Mouse (Mus musculus) kidney, postnatal 10 days (tissue): ENCODE measurements around the gene Usp22.
A peak's percentile ranks its signal among the peaks of the same experiment; 100 is the strongest.
"Not testable (repeated sequence)": the region's sequence is repeated elsewhere in the genome, so short reads cannot be mapped to it uniquely, and the experiment has no call there.

Source experiments
- DNase-seq: peaks from one replicate; pipeline ENCODE4 v3.0.0; 2021; ENCODE audit warnings: mixed read lengths

Usp22 gene

DNA sequence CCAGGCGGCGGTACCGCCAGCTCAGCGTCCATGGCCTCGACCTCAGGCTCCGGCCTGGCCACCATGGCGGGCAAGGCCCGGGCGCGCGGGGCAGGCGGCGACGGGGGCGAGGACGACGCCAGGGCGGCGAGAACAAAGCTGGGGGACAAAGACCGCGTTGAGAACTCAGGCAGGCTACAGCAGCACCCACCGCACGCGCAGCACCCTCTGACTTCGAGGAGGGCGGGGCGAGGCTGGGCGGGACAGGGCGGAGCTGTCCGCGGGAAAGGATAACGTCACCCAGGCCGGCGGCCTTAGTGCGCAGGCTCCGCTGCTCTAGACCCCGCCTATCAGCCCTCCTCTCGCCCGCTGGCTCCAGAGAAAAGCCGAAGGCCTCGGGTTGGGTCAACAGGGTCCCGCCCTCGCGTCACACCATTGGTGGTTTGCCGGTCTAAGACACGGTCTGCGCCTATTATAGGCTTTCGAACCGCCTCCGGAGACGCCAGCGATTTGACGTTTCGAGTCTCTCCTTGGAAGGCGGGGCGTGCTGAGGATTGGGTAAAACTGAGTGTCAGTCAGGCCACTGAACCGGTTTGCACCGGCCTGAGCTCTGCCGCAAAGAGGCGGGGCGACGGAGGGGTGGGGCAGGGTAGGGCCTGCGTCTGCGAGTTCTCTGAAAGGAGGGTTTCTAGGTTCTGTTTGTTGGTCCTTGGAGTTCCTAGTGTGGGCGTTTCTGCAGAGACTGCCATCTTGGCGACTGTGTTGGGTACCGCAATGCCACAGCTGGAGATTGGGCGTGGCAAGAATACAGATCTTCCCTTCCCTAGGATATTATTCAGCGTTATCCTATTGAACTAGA lies at the start of gene Usp22:
Usp22 (minus strand) TSS at position 235 of the 838 bp plus-strand sequence.
- DNase-seq = peak; percentile 100

DNA sequence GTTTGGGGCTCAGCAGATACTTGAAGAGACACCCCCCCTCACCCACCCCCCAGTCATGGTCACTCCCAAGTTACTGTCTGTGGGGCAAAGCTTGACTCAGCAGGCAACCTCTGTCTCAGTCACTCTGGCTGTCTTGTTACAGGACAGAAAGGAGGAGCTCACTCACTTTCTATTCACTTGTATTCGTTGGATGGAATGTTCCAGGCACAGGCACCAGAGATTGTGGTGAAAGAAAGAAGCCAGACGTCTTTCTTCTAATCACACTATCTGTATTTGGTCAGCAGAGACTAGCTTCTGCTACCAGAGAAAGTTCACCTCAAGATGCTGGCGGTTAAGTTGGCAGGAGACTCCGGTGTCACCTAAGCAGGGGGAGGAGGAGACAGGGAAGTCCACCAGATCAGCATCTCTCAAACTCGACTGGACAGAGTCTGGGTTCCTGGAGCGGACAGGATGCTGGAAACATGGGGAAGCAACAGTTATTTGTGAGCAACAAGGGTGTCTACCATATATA lies 49.4 kb upstream of the Usp22 start:
- no peak for DNase-seq

DNA sequence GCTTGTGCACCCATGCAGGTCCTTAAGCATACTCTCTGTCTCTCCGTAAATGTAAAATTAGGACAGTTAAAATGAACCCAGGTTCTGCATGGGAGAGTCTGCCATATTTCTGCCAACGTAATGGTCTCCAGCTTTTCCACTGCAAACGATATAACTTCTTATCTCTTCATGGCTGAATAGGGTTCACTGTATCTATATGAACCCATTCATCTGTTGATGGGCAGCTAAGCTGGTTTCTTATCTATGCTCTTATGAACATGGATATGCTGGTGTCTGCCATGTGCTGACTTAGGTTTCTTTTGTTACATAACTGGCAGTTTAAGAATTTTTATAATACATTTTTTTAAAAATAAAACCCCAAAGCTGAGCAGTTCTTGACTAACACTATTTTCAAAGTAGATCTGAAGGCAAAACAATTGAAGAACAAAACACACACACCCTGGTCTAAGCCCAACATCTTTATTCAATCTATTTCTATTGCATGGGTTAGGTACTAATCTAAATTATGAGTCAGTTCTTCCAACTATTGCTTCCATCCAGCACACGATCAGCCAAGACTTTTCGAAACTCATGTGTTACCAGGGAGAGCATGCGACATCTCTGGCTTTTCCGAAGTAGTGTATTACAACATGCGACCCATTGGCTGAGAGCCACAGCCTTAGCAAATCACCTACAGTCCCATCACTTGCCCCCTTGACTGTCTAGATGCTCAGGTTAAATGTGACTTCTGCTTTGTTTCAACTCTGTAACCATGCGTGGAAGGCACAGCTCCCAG lies 48.3 kb upstream of the Usp22 start:
- no peak for DNase-seq

DNA sequence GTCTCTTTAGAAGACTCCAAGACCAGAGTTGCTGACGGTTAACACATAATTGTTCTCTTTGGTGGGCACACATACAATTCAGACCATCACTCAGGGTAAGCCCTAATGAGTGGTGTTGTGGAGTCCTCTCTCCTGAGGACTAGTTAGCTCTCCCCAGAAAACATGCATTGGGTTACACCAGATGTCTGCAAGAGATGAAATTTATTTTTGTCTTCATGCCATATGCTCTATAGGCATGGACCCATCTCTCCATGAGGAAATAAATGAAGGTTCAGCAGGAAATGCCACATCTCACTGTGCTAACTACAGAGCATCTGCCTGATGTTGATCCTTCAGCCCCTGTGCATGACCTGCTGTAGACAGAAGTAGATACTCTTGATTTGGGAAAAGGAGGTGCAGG lies 47.2 kb upstream of the Usp22 start:
- no peak for DNase-seq

DNA sequence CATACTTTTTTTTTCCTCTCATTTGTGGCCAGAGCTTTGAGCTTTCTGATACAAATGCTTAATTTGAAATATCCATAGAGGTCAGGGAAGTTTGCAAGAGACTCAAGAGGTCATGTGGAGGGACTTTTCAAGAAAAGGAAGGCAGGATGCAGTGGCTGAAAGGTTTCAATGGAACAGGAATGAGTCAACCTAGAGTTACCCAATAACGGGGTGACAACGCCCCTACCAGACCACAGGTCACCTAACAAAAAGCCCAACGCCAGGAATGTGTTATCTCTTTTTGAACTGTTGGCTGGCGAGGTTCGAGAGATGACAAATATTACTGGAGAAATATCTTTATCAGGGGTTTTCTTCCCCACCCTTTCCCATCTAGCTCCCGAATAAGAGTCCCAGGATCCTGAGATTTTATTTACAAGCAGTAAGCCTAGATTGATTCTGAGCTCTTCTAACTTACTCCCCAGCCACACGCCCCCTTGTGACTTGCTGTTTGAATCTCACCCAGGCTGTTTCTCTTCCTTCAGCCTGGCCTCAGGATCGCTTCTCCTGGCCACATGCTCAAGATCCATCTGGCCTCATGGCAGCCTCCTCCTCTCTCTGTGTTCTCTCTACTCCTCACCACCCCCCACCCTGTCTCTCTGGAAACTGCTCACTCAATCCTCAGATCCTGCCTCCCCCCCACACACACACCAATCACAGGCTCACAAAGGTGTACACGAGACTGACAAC lies 45.5 kb upstream of the Usp22 start:
- no peak for DNase-seq

DNA sequence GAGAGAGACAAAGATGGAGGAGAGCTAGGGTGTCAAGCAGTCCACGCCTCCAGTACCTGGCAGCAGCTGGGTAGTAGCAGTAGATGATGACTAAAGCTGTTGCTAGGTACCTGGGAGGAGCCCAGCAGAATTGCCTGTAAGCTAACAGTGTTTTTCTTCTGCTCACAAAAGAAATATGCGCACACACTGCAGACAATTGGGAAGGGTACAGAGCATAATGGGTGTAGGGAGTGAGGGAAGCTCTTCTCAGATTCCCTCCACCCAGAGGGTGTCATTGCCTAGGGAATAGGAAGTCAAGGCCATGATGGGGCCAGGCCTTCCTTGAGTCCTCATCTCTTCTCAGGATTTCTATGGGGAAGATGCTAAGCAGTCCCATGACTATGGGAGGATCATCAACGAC lies 41.1 kb upstream of the Usp22 start:
- no peak for DNase-seq

DNA sequence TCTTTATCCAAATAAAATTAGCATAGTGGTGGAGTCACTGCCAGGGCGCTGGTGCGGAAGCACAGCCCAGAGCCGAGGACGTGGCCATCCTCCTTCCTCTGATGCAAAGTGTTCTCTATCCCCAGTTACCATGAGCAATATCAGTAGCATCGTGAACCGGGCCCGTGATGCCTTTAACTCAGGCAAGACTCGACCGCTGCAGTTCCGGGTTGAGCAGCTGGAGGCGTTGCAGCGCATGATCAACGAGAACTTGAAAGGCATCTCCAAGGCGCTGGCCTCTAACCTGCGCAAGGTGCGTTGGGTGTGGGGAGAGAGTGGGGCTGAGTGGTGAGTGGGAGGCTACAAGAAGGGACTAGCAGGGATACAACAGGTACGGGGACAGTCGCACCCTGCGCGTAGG lies 37.2 kb upstream of the Usp22 start:
- DNase-seq = no peak

DNA sequence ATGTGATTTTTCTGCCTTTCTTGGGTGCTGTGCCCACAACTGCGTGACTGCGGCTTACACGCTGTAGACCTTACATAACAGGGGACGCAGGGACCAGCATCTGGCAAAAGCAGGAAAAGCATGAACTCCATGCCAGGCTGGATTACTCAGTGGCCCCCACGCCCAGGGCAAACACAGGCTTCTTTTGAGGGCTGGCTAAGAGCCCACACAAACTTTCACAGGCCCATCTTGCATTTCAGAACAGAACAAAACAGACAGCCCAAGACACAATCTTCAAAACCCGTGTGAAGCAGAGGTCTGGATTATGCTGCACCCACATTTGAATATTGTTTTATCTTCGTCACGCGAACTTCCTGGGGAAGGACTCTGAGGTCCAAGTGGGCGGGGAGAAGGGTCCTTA lies 33.5 kb upstream of the Usp22 start:
- no peak for DNase-seq

DNA sequence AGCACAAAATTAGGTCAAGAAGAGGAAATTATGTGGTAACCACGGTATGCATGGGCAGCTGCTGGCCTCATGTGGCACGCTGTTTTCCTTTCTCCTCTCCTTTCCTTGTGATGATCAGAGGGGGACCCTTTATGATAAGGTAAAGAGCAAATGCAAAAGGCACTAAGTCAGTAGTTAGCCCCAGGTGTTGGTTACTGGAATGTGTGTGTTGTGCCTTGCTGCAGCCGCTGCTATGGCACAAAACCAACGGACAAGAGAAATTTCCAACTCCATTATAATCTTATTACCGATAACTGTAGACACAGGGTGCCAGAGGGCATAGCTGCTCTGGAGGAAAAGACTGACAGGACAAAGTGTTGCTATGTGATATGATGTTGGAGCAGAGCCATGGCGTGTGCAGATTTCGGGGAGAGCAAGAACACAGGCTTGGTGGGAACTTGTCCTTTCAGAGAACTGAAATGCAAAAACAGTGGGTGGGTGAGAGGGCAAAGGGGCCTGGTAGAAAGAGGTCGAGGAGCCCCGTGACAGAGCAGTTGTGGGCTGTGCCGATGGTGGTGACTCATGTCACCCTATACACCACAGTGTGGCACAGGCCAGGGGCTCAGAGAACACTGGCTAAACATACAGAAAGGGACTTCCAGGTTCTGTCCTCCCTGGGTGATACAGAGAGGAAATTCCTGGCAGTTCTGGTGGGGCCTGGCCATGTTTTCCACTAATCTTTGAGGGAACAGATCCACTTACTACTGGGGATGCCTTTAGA lies 32.8 kb upstream of the Usp22 start, which contains the start of gene Aldh3a1:
Aldh3a1 (plus strand) TSS at position 51 of the 760 bp plus-strand sequence.
- DNase-seq = no peak

DNA sequence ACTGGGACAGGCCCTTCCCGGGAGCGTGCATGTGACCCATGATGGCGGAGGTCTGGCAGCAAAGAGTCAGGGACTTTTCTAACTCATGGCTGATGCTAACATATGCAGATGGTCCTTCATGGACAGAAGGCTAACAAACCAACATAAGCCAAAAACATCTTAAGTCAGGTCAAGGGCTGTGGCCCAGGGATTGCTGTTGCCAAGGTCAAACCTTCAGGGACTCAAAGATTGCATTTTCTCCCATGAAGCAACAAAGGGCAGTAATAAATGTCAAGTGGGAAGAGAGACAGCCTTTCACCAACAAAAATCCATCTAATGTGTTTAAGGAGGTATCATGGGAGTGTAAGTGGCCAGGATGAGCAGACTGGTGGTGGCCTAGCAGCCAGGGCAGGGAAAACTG lies 31.3 kb upstream of the Usp22 start:
- peak; percentile 67 for DNase-seq

DNA sequence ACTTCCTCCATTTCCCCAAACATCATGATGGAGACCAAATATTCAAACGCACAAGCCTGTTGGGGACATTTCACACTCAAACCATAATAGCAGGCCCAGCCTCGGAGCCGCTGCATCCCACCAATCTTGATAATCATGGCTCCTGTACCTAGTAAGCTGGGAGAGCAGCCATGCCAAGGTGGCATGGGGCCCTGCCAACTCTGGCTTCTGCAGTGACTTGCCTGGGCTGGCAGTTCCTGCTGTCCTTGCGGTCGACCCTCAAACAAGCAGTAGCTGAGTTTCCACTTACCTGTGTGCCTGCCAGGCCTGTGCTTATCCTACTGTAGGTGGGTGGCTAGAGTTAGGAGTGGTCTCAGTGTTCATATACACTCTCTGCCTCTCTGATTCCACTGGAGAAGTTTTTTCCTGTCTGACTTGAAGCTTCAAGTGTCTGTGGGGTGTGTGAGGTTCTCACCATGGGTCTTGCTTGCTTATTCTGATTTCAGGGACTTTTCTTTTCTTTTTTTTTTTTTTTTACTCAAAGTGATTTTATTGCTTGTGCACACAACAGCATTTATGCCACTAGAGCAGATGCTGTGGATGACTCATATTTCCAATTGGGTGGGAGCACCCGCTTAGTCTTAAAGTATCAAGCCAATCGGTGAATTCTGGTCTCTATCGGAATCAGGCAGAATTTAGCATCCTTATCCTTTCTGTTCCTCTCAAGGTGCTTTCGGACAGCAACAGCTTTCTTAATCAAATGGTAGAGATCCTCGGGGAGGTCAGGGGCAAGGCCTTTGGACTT lies 30.5 kb upstream of the Usp22 start:
- no peak for DNase-seq

DNA sequence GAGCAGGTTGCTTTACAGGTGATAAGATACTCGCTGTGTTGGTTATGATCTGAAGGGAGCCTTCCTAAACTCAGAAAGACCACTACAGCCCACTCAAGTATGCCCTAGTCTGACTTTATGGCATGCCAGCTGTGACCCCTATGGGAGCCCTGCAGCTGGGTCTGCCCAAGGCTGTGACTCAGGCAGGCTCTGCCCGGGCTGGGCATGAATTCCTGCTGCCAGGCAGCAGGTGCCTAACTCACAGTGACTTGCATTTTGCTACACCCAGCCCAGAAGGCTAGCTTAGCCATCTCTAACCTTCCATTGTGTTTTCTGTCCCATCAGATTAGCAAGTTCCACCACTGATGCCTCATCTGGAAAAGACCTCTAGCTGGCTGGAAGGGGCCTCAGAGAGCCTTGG lies 28.0 kb upstream of the Usp22 start:
- DNase-seq = no peak

DNA sequence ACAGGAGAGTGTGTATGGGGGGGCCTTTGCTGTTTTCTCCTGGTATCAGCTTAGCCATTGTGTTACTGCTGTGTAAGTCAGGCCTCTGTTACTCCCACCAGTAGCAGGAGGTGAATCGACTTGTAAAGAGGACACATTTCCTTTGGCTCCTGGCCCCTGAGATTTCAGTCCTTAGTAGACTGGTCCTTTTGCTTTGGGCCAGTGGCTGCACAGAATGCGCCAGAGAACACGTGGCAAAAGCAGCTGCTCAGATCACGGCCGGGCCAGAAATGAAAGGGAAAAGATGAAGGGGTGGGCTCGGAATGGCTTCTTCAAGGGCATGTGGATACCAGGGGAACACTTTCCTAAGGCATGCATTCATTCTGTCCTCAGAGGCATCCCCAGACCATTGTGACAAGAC lies 27.3 kb upstream of the Usp22 start:
- no peak for DNase-seq

DNA sequence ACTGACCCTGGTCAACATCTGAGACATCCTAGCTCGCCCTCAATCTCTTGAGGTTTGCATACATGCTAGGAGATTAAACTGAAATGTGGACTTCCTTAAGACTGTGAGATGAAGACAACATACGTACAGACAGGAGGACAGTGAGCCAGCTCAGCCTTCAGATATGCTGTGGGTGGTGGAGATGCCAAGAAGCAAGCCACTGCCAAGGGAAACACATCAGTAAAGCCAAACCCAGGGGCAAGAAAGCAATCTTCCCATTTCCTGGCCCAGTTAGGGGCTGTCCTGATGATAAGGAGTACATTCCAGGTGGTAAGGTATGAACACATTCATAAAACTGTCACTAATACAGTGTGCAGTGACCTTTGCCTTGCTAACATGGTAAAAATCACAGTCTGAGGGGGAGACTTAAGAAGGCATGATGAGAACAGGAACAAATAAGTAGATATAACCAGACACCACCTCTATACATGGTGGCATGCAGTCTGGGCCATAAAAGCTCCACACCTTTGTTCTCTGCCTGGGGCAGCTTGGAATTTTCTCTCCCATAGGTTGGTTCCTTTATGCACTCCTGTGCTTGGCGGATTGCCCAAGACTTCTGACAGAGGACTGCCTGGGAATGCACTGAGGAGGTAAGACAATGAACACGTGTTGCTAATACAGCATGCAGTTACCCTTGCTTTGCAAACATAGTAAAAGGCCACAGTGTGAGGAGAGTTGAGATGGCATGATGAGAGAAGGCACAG lies 24.9 kb upstream of the Usp22 start:
- DNase-seq = peak; percentile 28

DNA sequence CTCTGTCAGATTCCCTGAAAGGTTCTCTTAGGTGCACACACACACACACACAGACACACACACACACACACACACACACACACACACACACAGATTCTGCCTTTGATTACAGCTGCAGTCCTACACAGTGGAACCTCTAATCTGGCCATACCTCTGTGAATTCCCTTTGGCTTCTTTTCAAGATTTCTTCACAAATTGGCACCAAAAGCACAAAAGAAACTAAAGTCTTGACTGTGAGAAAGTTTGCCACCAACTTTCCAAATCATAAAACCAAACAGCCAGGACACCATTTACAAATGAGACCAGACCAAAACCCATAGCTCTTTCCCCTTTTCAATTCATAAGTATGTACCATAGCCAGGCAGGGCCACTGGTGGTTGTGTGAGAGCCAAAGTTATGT lies 23.1 kb upstream of the Usp22 start:
- no peak for DNase-seq

DNA sequence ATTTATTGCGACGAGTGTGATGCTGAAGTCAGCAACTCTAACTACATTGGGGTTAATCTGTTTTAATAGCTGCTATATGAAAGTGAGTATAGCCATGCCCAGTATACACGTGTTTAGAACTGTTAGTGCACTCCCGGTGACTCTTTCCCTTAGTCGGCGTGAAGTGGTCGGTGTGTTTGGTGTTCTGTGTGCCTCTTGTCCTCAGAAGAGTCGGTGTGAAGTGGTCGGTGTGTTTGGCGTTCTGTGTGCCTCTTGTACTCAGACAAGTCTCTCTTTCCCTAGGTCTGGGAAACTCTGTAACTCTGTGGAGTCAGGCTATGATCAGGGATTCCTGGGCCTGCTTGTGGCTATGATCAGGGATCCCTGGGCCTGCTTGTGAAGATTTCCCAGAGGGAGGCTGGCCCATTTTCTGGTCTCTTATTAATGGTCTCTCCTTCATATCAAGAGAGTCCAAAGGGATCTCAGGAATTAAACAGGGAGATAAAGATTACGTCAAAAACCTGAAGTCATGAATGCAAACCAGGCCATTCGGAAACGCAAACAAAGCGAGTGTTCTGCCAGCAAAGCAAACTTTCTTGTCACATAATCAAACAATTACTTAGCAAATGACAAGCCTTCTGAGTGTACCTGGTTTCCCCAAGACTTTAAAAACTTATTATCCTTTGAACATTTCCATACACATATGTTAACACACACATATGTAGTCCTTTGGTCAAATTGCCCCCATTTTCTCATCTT lies 21.9 kb upstream of the Usp22 start:
- no peak for DNase-seq

DNA sequence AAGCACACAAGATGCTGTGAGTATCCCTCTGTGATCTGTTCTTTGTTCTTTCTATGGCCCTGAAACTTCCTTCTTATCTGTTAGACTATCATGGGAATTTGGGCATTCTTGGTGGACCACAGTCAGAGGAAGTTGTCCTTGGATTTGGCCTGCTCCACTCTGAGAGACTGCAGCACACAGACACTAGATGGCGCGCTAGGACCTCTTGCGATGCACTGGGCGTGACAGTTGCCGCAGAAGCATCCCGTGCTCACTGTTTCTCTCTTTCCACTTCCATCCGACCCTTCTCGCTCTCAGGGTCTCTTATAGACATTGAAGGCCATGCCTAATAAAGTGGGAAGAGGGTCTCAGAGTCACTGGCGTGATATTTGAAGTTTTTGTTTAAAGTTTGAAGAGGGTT lies 18.5 kb upstream of the Usp22 start:
- DNase-seq = peak; percentile 93

DNA sequence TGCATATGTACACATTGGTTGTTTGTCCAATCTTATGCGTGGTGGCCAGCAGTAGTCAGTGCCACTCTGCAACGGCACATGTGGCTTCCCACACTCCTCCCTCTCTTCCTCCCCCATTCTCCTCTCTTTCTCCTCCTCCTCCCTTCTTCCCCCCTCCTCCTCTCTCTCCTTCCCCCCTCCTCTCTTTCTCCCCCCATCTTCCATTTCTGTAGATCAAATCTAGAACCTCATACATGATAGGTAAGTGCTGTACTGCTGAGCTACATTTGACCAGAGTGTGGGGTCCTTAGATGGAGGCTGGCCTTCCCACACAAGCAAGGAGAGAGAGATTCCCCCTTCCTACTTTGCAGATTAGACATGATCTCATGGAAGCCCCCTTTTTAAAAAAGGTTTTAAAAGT lies 17.9 kb upstream of the Usp22 start:
- no peak for DNase-seq

DNA sequence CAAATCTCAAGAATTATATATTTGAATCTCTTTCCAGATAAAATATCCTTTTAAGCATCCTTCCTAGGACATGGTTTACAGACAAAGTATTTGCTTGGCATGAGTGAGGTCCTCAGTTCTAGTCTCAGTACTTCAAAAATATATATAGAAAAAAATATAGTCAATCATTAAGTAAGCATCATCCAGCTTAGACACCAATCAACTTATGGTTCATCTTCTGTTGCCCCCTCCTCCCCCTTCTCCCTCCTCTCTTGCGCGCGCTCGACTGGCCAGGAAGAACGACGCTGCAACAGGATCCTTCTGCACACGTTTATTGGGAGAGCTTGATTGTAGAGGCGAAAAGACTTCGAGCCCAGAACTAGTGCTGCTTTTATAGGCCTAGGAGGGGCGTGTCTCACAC lies 17.3 kb upstream of the Usp22 start:
- DNase-seq = not testable (repeated sequence)

DNA sequence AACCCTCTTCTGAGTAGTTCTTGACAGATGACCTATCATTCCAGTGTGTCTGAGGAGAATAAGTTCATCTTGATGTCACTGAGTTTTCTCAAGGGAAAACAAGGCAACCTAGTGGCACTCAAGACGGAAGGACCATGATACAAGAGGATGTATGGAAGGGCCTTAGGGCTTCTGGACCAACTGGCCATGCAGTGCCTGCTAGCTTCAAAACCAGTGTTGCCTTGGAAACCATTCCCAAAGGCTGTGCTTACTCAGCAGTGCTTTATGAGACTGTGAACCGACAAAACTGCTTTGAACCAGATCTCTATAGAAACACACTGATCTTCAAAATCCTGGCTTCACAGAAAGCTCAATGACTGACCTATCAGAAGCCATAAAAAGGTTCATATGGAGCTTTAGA lies 15.9 kb upstream of the Usp22 start:
- DNase-seq = no peak
